Mouse (Mus musculus) embryonic facial prominence, embryonic 10.5 days (tissue): Measurements from ENCODE around the gene Fgfr2. TPM values are rescaled to one million over a fixed set of nuclear protein-coding genes. Genes with fewer than 3 reads are reported as not detected.

ENCODE experiments used
- DNase-seq: peaks from one replicate; pipeline ENCODE4 v3.0.0-alpha.2; 2017; ENCODE audit warnings: low spot score
- H3K27ac ChIP-seq: fragments of 300-500 bp; sonication (generic); replicated peaks from 2 replicates; pipeline ENCODE4 v1.5.1; 2016; ENCODE audit warnings: mild to moderate bottlenecking
- H3K27me3 ChIP-seq: fragments of 300-500 bp; sonication (generic); replicated peaks from 2 replicates; pipeline ENCODE4 v1.6.1; 2016; ENCODE audit warnings: low read depth, mild to moderate bottlenecking; ENCODE audit not compliant: poor library complexity, severe bottlenecking
- H3K36me3 ChIP-seq: fragments of 300-500 bp; sonication (generic); replicated peaks from 2 replicates; pipeline ENCODE4 v1.6.1; 2016; ENCODE audit warnings: mild to moderate bottlenecking, moderate library complexity
- H3K4me1 ChIP-seq: fragments of 300-500 bp; sonication (generic); 2 replicates; pipeline ENCODE4 v1.6.1; 2016
- H3K4me3 ChIP-seq: fragments of 300-500 bp; sonication (generic); 2 replicates; pipeline ENCODE4 v1.5.1; 2016; ENCODE audit warnings: mild to moderate bottlenecking, moderate library complexity
- H3K9me3 ChIP-seq: fragments of 300-500 bp; sonication (generic); 2 replicates; pipeline ENCODE4 v1.6.1; 2016; ENCODE audit warnings: mild to moderate bottlenecking
- WGBS: fragments of 180-500 bp; shearing (Covaris S2); methylation state at CpG from one replicate; pipeline ENCODE4 v1.1.7; 2016; 5-methylcytosine and 5-hydroxymethylcytosine counted together
- polyA plus RNA-seq: library from polyadenylated mRNA; unstranded; fragments of >200 nt; fragmentation: Nextera tagmentation; extraction: Ambion mirVana; gene quantifications from 2 replicates; pipeline ENCODE4 v1.2.1, GENCODE M21; 2016

The Fgfr2 gene
- polyA plus RNA-seq, 1 experiment from 2014 or later, result 74.3 TPM

- Histone ChIP-seq H3K4me1 (peaks cover 26% of the 10 kb centered on the region), H3K27me3 (peaks cover 13% of the 10 kb centered on the region), H3K36me3 (no peaks in the 10 kb centered on the region), H3K4me3 (no peak overlapping the region), H3K9me3 (no peaks in the 10 kb centered on the region), H3K27ac (no peak overlapping the region)
- no peak for DNase-seq
- 68% methylated on average over 5 of the region's 5 CpGs for WGBS
Observed at GRCm38 (mm10) chr7:132308537-132309191, 814.5 kb downstream of the Fgfr2 start.

GRCm38 (mm10) chr7:132307722-132308271 is 815.4 kb downstream of the Fgfr2 start:
- no peak for DNase-seq
- Histone ChIP-seq H3K9me3 (no peaks in the 10 kb centered on the region), H3K4me1 (peaks cover 23% of the 10 kb centered on the region), H3K27ac (no peak overlapping the region), H3K4me3 (no peak overlapping the region), H3K27me3 (0 out of 2 replicates have a peak, but pooled peaks cover 8% of the 10 kb centered on the region), H3K36me3 (no peaks in the 10 kb centered on the region)
- WGBS, result 75% methylated on average over 6 of the region's 6 CpGs

DNA sequence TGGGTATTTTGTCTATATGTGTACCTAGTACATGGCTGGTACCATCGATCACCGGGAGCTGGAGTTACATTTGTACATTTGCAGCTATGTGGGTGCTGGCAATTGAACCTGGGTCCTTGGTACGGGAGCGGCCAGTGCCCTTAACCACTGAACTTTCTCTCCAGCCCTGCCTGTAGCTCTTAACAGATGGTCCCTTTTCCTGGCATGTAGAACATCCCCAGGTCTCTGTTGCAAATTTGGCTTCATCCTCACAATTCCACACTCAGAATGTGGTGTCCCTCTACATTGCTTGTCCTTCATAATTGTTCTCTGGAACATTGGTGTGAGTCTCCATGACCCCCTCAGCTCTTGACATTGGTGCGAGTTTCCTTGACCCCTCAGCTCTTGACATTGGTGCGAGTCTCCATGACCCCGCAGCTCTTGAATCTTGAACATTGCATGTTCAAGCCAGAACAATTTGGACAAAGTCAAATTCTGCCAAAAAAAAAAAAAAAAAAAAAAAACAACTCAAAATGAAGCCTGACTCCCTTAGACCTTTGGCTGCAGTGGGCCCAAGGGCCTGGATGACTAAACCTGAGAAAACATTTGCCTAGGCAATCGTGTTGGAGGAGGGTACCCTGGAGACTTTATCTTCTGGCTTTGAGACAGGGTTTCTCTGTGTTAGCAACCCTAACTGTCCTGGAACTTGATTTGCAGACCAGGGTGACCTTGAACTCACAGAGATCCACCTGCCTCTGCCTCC is 816.3 kb downstream of the Fgfr2 start:
- WGBS, result 92% methylated on average over 8 of the region's 8 CpGs
- Histone ChIP-seq H3K36me3 (no peaks in the 10 kb centered on the region), H3K27ac (no peak overlapping the region), H3K4me3 (no peak overlapping the region), H3K4me1 (peaks cover 26% of the 10 kb centered on the region), H3K9me3 (no peaks in the 10 kb centered on the region), H3K27me3 (0 out of 2 replicates have a peak, but pooled peaks cover 5% of the 10 kb centered on the region)
- DNase-seq, result no peak

DNA sequence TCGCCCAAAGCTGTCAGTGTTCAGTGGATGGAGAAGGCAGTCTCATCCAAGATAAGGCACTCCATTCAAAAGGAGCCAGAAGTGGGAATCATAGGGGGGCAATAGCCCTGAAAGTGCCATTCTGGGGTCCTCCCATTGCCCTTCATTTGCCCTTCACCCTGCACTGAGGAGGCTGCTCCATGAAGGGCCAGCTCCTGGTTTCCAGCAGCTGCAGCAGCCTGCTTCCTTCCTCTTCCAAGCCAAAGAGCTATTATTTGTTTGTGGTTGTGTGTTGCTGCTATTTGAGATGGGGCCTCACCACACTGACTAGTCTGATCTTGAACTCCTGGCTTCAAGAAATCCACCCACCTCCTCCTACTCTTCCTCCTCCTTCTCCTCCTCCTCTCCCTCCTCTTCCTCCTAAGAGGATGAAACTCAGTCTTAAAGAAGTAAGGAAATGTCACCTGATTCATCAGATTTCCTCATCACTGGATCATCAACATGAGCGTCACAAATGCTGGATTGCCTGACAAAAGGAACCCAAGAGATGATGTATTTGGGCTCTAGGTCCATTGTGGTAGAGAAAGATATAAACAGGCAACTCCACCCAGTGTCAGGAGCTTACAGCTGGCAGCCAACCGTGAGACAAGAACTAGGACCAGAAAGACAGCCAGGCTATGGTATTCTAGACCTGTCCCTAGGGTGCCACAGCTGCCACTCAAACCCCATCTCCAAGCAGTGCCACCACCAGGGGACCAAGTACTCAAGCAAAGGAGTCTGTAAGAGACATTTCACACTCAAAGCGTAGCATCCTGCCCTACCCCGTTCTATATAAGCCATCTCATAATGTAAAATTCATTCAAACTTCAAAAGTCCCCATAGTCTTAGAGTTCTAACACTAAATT is 817.4 kb downstream of the Fgfr2 start:
- Histone ChIP-seq H3K4me3 (no peak overlapping the region), H3K27me3 (no peaks in the 10 kb centered on the region), H3K4me1 (peaks cover 23% of the 10 kb centered on the region), H3K36me3 (no peaks in the 10 kb centered on the region), H3K9me3 (no peaks in the 10 kb centered on the region), H3K27ac (no peak overlapping the region)
- DNase-seq, result no peak
- WGBS, result 84% methylated on average over 5 of the region's 5 CpGs

DNA sequence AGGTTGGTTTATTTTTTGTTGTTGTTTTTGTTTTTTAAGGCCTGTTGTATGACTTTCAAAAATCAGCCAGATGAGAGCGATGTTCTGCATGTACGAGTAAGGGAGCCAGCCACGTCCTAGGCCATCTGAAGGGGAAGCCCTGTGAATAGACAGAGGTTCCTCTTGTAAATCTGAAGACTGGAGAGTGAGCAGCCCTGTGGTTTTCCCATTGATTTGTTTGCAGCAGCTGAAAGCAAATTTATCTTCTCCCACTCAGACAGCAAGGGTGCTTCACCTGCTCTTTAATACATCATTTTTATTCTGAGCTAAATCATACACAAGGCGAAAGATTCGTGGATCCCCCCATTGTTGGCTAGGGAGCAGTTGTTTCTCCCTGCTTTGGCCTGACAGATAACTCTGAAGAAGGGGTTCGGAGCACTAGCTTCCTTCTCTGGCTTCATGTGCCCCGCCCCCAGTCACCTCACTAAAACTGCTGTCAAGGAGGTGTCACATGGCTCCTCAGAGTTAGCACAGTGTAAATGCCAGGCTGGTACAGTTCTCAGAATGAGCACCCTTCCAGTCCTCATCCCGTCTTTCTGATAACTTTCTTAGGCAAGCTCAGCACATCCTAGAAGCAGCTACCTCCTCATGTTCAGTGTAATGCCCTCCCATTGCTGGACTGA is 818.6 kb downstream of the Fgfr2 start:
- Histone ChIP-seq H3K4me3 (no peak overlapping the region), H3K9me3 (no peaks in the 10 kb centered on the region), H3K4me1 (peaks cover 32% of the 10 kb centered on the region), H3K36me3 (no peaks in the 10 kb centered on the region), H3K27ac (no peak overlapping the region), H3K27me3 (0 out of 2 replicates have a peak, but pooled peaks cover 4% of the 10 kb centered on the region)
- DNase-seq, result no peak
- 79% methylated on average over 8 of the region's 8 CpGs for WGBS

DNA sequence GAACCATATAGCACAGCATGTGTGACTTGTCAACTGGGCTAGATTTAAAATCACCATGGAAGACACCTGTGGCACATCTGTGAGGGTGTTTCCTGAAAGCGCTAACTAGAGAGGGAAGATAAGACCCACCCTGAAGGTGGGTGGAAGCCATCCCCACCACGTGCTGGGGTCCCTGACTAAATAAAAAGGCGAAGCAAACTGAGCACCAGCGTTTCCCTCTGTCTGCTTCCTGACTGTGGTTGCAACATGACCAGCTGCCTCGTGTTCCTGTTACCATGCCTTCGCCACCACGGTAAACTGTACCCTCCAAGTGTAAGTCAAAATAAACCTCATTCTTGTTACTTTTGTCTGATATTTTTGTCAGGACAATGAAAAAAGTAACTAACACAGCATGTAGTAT is 819.2 kb downstream of the Fgfr2 start:
- 78% methylated on average over 7 of the region's 7 CpGs for WGBS
- 0 out of 2 replicates have a peak, but pooled peaks cover 4% of the 10 kb centered on the region for H3K27me3 ChIP-seq
- H3K9me3 ChIP-seq, result no peaks in the 10 kb centered on the region
- H3K4me1 ChIP-seq, result peaks cover 34% of the 10 kb centered on the region
- no peak for DNase-seq
- no peak overlapping the region for H3K27ac ChIP-seq
- H3K36me3 ChIP-seq, result no peaks in the 10 kb centered on the region
- H3K4me3 ChIP-seq, result no peak overlapping the region

DNA sequence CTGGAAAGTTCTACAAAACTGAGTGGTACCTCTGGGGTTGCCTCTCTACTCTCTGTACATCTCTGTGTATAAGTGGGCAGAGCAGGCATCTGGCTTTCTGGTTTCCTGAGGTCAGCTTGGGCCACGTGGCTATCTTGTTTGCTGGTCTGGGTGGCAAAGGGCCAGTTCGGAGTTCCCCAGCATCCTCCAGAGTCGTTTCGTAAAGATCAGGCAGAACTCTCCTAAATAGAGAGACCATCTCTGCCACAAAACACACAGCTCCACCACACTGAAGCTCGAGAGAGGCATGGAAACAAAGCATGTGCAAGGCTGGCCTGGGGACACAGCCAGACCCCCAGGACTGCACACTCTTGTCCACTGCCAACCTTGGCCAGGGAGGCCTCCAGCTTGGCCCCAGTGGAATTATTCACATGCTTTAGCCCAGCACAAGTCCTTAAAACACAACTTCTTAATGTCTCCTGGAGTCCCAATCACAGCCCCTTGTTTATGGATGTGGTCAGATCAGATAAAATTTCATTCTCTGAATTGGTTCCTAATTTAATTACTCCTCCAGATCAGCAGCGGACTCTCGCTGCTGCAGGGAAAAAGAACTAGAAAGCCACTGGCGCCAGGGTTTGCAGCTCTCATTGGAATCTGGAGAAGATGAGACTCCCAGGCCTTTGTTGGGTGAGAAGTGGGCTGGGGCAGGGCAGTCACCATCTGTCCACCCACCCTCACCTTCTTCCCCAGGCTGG is 820.5 kb downstream of the Fgfr2 start:
- Histone ChIP-seq H3K27ac (peak overlapping the region; percentile 59), H3K27me3 (0 out of 2 replicates have a peak, but pooled peaks cover 4% of the 10 kb centered on the region), H3K4me1 (peaks cover 34% of the 10 kb centered on the region), H3K36me3 (no peaks in the 10 kb centered on the region), H3K9me3 (no peaks in the 10 kb centered on the region), H3K4me3 (no peak overlapping the region)
- no peak for DNase-seq
- WGBS, result 73% methylated on average over 8 of the region's 8 CpGs

DNA sequence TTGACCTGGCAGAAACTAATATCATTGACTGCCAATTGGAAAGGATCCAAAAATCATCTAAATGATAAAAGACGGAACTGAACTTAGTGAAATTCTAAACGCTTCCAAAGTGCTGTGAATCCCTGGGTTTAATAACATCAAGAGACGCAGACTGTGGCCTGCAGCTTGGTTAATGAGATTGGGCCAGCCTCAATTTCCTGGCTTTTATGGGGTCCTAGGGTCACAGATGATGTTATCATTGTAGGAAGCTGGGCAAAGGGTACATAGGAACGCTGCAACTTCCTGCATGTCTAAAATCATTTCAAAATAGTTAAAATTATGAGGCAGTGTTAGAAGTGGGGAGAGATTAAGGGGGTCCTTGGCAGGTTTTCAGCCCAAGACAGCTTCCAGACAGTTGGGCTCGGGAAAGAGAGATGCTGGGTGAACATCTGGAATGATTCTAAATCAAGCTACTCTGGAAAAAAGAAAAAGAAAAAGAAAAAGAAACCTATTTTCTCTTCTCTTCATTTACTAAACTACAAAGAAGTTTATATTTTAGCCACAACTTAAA is 823.4 kb downstream of the Fgfr2 start:
- no peak for DNase-seq
- no peak overlapping the region for H3K27ac ChIP-seq
- H3K4me3 ChIP-seq, result no peak overlapping the region
- no peaks in the 10 kb centered on the region for H3K9me3 ChIP-seq
- peaks cover 34% of the 10 kb centered on the region for H3K4me1 ChIP-seq
- WGBS, result 54% methylated on average over 5 of the region's 5 CpGs
- H3K27me3 ChIP-seq, result 0 out of 2 replicates have a peak, but pooled peaks cover 7% of the 10 kb centered on the region
- no peaks in the 10 kb centered on the region for H3K36me3 ChIP-seq

DNA sequence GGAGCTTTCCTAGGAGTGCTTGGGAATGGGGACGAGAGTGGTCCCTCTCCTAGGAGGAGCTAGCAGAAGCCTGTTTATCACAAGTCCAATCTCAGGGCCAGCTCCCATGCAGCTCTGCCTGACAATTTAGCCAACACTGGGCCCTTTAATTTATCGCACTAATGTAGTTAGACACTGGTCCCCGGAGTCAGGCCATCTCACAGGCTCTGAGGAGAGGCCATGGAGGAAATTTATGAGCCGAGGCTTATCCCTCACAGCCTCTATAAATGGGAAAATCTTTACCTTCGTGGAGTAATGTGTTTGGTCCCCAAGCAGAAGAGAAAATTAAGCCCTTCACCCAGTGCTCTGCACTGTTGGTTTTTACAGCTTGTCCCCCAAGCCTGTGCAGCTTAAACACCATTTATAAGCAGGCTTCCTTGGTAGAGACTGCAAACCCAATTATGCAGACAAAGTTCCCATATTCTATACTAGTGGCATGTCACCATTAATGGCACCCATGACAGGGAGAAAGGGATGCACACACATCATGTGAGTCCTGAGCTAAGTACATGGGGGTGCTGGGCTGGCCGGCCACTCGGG is 824.6 kb downstream of the Fgfr2 start:
- Histone ChIP-seq H3K4me3 (no peak overlapping the region), H3K4me1 (peaks cover 34% of the 10 kb centered on the region), H3K27ac (no peak overlapping the region), H3K27me3 (0 out of 2 replicates have a peak, but pooled peaks cover 7% of the 10 kb centered on the region), H3K9me3 (no peaks in the 10 kb centered on the region), H3K36me3 (no peaks in the 10 kb centered on the region)
- no peak for DNase-seq
- 84% methylated on average over 7 of the region's 7 CpGs for WGBS

- Histone ChIP-seq H3K27ac (no peak overlapping the region), H3K9me3 (no peaks in the 10 kb centered on the region), H3K36me3 (no peaks in the 10 kb centered on the region), H3K27me3 (0 out of 2 replicates have a peak, but pooled peaks cover 7% of the 10 kb centered on the region), H3K4me3 (no peak overlapping the region), H3K4me1 (peaks cover 20% of the 10 kb centered on the region)
- 77% methylated on average over 4 of the region's 4 CpGs for WGBS
- no peak for DNase-seq
Observed at GRCm38 (mm10) chr7:132296661-132297443, 826.3 kb downstream of the Fgfr2 start.
